Mouse (Mus musculus) gastrocnemius, postnatal 4 days (tissue): ENCODE data around the gene Itgb3bp. TPM values are rescaled to one million over a fixed set of nuclear protein-coding genes. Genes with fewer than 3 reads are reported as not detected.

Experiments
- DNase-seq, 2 experiments: peaks; one replicate each; pipeline ENCODE4 v3.0.0; 2021 to 2022; ENCODE audit warnings: low spot score in 2 of 2, mixed read lengths in 2 of 2
- total RNA-seq, 2 experiments: library from RNA; stranded (reverse); gene quantifications; 2 replicates each; pipeline ENCODE4 v1.2.3; 2021

The Itgb3bp gene
- total RNA-seq, 2 experiments from 2014 or later = 8.8 to 10.8 TPM

- DNase-seq = no peak
Measured at GRCm38 (mm10) chr4:99936278-99936677, 6.7 kb upstream of the Itgb3bp start.

GRCm38 (mm10) chr4:99934859-99935258 lies 5.2 kb upstream of the Itgb3bp start:
- no peak for DNase-seq

GRCm38 (mm10) chr4:99931807-99932206 lies 2.2 kb upstream of the Itgb3bp start:
- DNase-seq = no peak

GRCm38 (mm10) chr4:99931240-99931580 lies 1.6 kb upstream of the Itgb3bp start:
- no peak for DNase-seq

GRCm38 (mm10) chr4:99930518-99931239 lies 1.1 kb upstream of the Itgb3bp start:
- DNase-seq = no peak

- DNase-seq = peak; percentile 69 to 82
Measured at GRCm38 (mm10) chr4:99929149-99929612, 432 bp downstream of the Itgb3bp start, which contains the start of gene Pgm1. Gene Pgm1, plus strand, starts transcription at chr4:99929414.

GRCm38 (mm10) chr4:99928521-99928920 lies 1.1 kb downstream of the Itgb3bp start:
- DNase-seq = no peak

GRCm38 (mm10) chr4:99926380-99926779 lies 3.2 kb downstream of the Itgb3bp start:
- no peak for DNase-seq

GRCm38 (mm10) chr4:99913894-99914451 lies 15.6 kb downstream of the Itgb3bp start:
- DNase-seq = no peak

GRCm38 (mm10) chr4:99882405-99882804 lies 47.2 kb downstream of the Itgb3bp start:
- DNase-seq = no peak

- DNase-seq = no peak
Measured at GRCm38 (mm10) chr4:99881882-99882281, 47.7 kb downstream of the Itgb3bp start.

- DNase-seq = peak; percentile 48 to 84
Measured at GRCm38 (mm10) chr4:99829094-99830073, 100.2 kb downstream of the Itgb3bp start, which contains the start of gene Efcab7. Gene Efcab7, plus strand, starts transcription at chr4:99829198.

- no peak for DNase-seq
Measured at GRCm38 (mm10) chr4:99828739-99829093, 100.9 kb downstream of the Itgb3bp start.

- no peak for DNase-seq
Measured at GRCm38 (mm10) chr4:99828337-99828736, 101.3 kb downstream of the Itgb3bp start.

GRCm38 (mm10) chr4:99816697-99817460 lies 112.7 kb downstream of the Itgb3bp start:
- DNase-seq = no peak

- no peak for DNase-seq
Measured at GRCm38 (mm10) chr4:99792365-99792764, 137.2 kb downstream of the Itgb3bp start.

GRCm38 (mm10) chr4:99773041-99773440 lies 156.6 kb downstream of the Itgb3bp start:
- no peak for DNase-seq

GRCm38 (mm10) chr4:99770555-99770954 lies 159.1 kb downstream of the Itgb3bp start:
- no peak for DNase-seq

GRCm38 (mm10) chr4:99766753-99767152 lies 162.9 kb downstream of the Itgb3bp start:
- DNase-seq = peak in 1 of 2 experiments; percentile 13

- DNase-seq = no peak
Measured at GRCm38 (mm10) chr4:99766303-99766702, 163.3 kb downstream of the Itgb3bp start.

GRCm38 (mm10) chr4:99752426-99752825 lies 177.2 kb downstream of the Itgb3bp start:
- no peak for DNase-seq
